Mouse (Mus musculus) midbrain, postnatal 0 days (tissue): ENCODE data around the gene Ap2a1. TPM values are rescaled to one million over a fixed set of nuclear protein-coding genes. Genes with fewer than 3 reads are reported as not detected.
A peak's percentile ranks its signal among the peaks of the same experiment; 100 is the strongest.

Experiments
- ATAC-seq: fragments of 200-750 bp; cut with Nextera tagmentation; 2 replicates; pipeline ENCODE4 v1.8.0; 2017; ENCODE audit warnings: moderate number of reproducible peaks, mild to moderate bottlenecking, moderate TSS enrichment, moderate library complexity; ENCODE audit not compliant: low FRiP score
- DNase-seq: peaks from one replicate; pipeline ENCODE4 v3.0.0-alpha.2; 2015; ENCODE audit warnings: low spot score
- H3K27ac ChIP-seq: fragments of 300-500 bp; sonication (generic); 2 replicates; pipeline ENCODE4 v1.5.1; 2014; ENCODE audit warnings: low read depth, mild to moderate bottlenecking, low read length, mixed read lengths
- H3K27me3 ChIP-seq: fragments of 300-500 bp; sonication (generic); 2 replicates; pipeline ENCODE4 v1.6.1; 2014; ENCODE audit warnings: low read length, control low read depth, mixed read lengths; ENCODE audit not compliant: insufficient read depth
- H3K36me3 ChIP-seq: fragments of 300-500 bp; sonication (generic); 2 replicates; pipeline ENCODE4 v1.6.1; 2014; ENCODE audit warnings: low read length, control low read depth, mixed read lengths; ENCODE audit not compliant: insufficient read depth
- H3K4me1 ChIP-seq: fragments of 300-500 bp; sonication (generic); 2 replicates; pipeline ENCODE4 v1.6.1; 2014; ENCODE audit warnings: mild to moderate bottlenecking, control low read depth, antibody characterized with exemption, low read length, mixed read lengths; ENCODE audit not compliant: insufficient read depth
- H3K4me2 ChIP-seq: fragments of 300-500 bp; sonication (generic); 2 replicates; pipeline ENCODE4 v1.6.1; 2014; ENCODE audit warnings: low read depth, mild to moderate bottlenecking, low read length, mixed read lengths; ENCODE audit not compliant: poor library complexity, severe bottlenecking
- H3K4me3 ChIP-seq: fragments of 300-500 bp; sonication (generic); 2 replicates; pipeline ENCODE4 v1.5.1; 2014; ENCODE audit warnings: low read depth, mild to moderate bottlenecking, low read length, moderate library complexity
- H3K9ac ChIP-seq: fragments of 300-500 bp; sonication (generic); replicated peaks from 2 replicates; pipeline ENCODE4 v1.6.1; 2014; ENCODE audit warnings: mild to moderate bottlenecking, low read length, moderate library complexity, mixed read lengths; ENCODE audit not compliant: poor library complexity, severe bottlenecking
- H3K9me3 ChIP-seq: fragments of 300-500 bp; sonication (generic); 2 replicates; pipeline ENCODE4 v1.6.1; 2016; ENCODE audit warnings: low read length, control low read depth
- CTCF ChIP-seq: IDR thresholded peaks from 2 replicates; pipeline ENCODE4 v1.5.1; 2016; ENCODE audit warnings: antibody characterized with exemption, mild to moderate bottlenecking
- WGBS: fragments of 180-500 bp; shearing (Covaris S2); extraction: QIAGEN DNeasy Blood & Tissue Kit; methylation state at CpG from one replicate; pipeline ENCODE4 v1.1.7; 2014; 5-methylcytosine and 5-hydroxymethylcytosine counted together
- polyA plus RNA-seq: library from polyadenylated mRNA; unstranded; fragments of >200 nt; fragmentation: Nextera tagmentation; extraction: Ambion mirVana; gene quantifications from 2 replicates; pipeline ENCODE4 v1.2.1, GENCODE M21; 2015
- total RNA-seq: library from RNA; depleted of rRNA; stranded (reverse); fragments of >200 nt; gene quantifications from 2 replicates; pipeline ENCODE4 v1.2.3, GENCODE M21; 2014

Gene Ap2a1
- total and polyA plus RNA-seq, 2 experiments from 2014 or later: 129 to 238 TPM

- no peaks in the 10 kb centered on the region for H3K9me3 ChIP-seq
- H3K4me3 ChIP-seq: peak within 1 kb of the TSS; percentile 57
- DNase-seq (peak; percentile 98), ATAC-seq (peak; percentile 80)
- peaks cover 28% of the 10 kb centered on the region for H3K4me1 ChIP-seq
- H3K27ac ChIP-seq: peak within 1 kb of the TSS; percentile 91
- peak within 1 kb of the TSS; percentile 81 for H3K9ac ChIP-seq
- peak within 1 kb of the TSS; percentile 70 for H3K4me2 ChIP-seq
- peaks cover 19% of the 10 kb centered on the region for H3K36me3 ChIP-seq
- WGBS: under 1% methylated on average over 34 of the region's 34 CpGs
- TF ChIP-seq CTCF: peak; percentile 82
- H3K27me3 ChIP-seq: no peaks in the 10 kb centered on the region
Observed at GRCm38 (mm10) chr7:44895593-44896434, 33.5 kb downstream of the Ap2a1 start, which contains the start of gene Fuz. Fuz (plus strand) TSS chr7:44896079.

- WGBS: 20% methylated on average over 7 of the region's 7 CpGs
Observed at GRCm38 (mm10) chr7:44895206-44895592, 34.1 kb downstream of the Ap2a1 start.

GRCm38 (mm10) chr7:44894175-44894574 is 35.1 kb downstream of the Ap2a1 start:
- Histone ChIP-seq H3K9me3 (no peaks in the 10 kb centered on the region), H3K27me3 (no peaks in the 10 kb centered on the region), H3K27ac (peak overlapping the region; percentile 91; the same call in 1 of the 2 replicates), H3K36me3 (peaks cover 2% of the 10 kb centered on the region; the same call in 1 of the 2 replicates), H3K9ac (no peak overlapping the region), H3K4me3 (no peak overlapping the region), H3K4me2 (no peak overlapping the region), H3K4me1 (peaks cover 33% of the 10 kb centered on the region)
- TF ChIP-seq CTCF: no peak
- 88% methylated on average over 3 of the region's 3 CpGs for WGBS
- ATAC-seq: no peak
- DNase-seq: no peak

More at GRCm38 (mm10) chr7:44895206-44895592, 34.1 kb downstream of the Ap2a1 start:
- H3K9me3 ChIP-seq: no peaks in the 10 kb centered on the region
- peak overlapping the region; percentile 57 for H3K4me3 ChIP-seq
- peaks cover 13% of the 10 kb centered on the region for H3K36me3 ChIP-seq
- H3K4me1 ChIP-seq: peaks cover 33% of the 10 kb centered on the region
- ATAC-seq (no peak), DNase-seq (no peak)
- TF ChIP-seq CTCF: no peak
- no peaks in the 10 kb centered on the region for H3K27me3 ChIP-seq
- H3K9ac ChIP-seq: 0 out of 2 replicates have a peak overlapping the region, but pooled peaks have one; percentile 19
- H3K4me2 ChIP-seq: peak overlapping the region; percentile 70
- H3K27ac ChIP-seq: peak overlapping the region; percentile 91

GRCm38 (mm10) chr7:44893197-44893596 is 36.1 kb downstream of the Ap2a1 start:
- Histone ChIP-seq H3K9ac (0 out of 2 replicates have a peak overlapping the region, but pooled peaks have one; percentile 8), H3K4me2 (peak overlapping the region; percentile 93), H3K4me1 (peaks cover 33% of the 10 kb centered on the region), H3K27me3 (no peaks in the 10 kb centered on the region), H3K9me3 (no peaks in the 10 kb centered on the region), H3K4me3 (peak overlapping the region; percentile 87), H3K27ac (peak overlapping the region; percentile 83), H3K36me3 (0 out of 2 replicates have a peak, but pooled peaks cover 7% of the 10 kb centered on the region)
- ATAC-seq (no peak), DNase-seq (peak; percentile 37)
- TF ChIP-seq CTCF: no peak
- WGBS: 2% methylated on average over 8 of the region's 8 CpGs

- no peaks in the 10 kb centered on the region for H3K27me3 ChIP-seq
- peaks cover 33% of the 10 kb centered on the region for H3K4me1 ChIP-seq
- 0 out of 2 replicates have a peak, but pooled peaks cover 7% of the 10 kb centered on the region for H3K36me3 ChIP-seq
- DNase-seq: peak; percentile 99
- H3K9ac ChIP-seq: peak within 1 kb of the TSS; percentile 82
- peak within 1 kb of the TSS; percentile 87 for H3K4me3 ChIP-seq
- TF ChIP-seq CTCF: no peak
- ATAC-seq: peak; percentile 78
- under 1% methylated on average over 56 of the region's 56 CpGs for WGBS
- peak within 1 kb of the TSS; percentile 98 for H3K27ac ChIP-seq
- no peaks in the 10 kb centered on the region for H3K9me3 ChIP-seq
- H3K4me2 ChIP-seq: peak within 1 kb of the TSS; percentile 93
Observed at GRCm38 (mm10) chr7:44892276-44892921, 36.9 kb downstream of the Ap2a1 start, which contains the start of gene Med25. Med25 (minus strand) TSS chr7:44892712.
